Mouse (Mus musculus): ENCODE data around the gene Trmt6.

GRCm38 (mm10) chr2:132853051-132853450 is 37.2 kb upstream of the Trmt6 start:
- TF ChIP-seq CTCF (IDR thresholded peaks at IDR 0.05; ENCODE audit: borderline replicate concordance, insufficient read depth, low read length) = no peak
- TF ChIP-seq POLR2A (IDR thresholded peaks at IDR 0.05; ENCODE audit: low read depth, low read length) = no peak

Data from embryonic fibroblast, embryonic 13.5 days (primary cell).